Mouse (Mus musculus) heart, embryonic 16.5 days (tissue): Measurements from ENCODE around the gene Rasgrp4. TPM values are rescaled to one million over a fixed set of nuclear protein-coding genes. Genes with fewer than 3 reads are reported as not detected.
"Not testable (repeated sequence)": the region's sequence is repeated elsewhere in the genome, so short reads cannot be mapped to it uniquely, and the experiment has no call there.

Experiments used
- ATAC-seq: fragments of 200-750 bp; cut with Nextera tagmentation; replicated peaks from 2 replicates; pipeline ENCODE4 v1.8.0; 2017; ENCODE audit warnings: moderate number of reproducible peaks; ENCODE audit not compliant: insufficient read depth, low FRiP score; ENCODE audit errors: extremely low read depth
- H3K27ac ChIP-seq: fragments of 300-500 bp; sonication (generic); 2 replicates; pipeline ENCODE4 v1.5.1; 2014; ENCODE audit warnings: mild to moderate bottlenecking, low read length, control low read depth, moderate library complexity
- H3K27me3 ChIP-seq: fragments of 300-500 bp; sonication (generic); 2 replicates; pipeline ENCODE4 v1.6.1; 2014; ENCODE audit warnings: low read length, mixed read lengths; ENCODE audit not compliant: control insufficient read depth, insufficient read depth
- H3K36me3 ChIP-seq: fragments of 300-500 bp; sonication (generic); 2 replicates; pipeline ENCODE4 v1.6.1; 2014; ENCODE audit not compliant: control insufficient read depth, insufficient read depth
- H3K4me1 ChIP-seq: fragments of 300-500 bp; sonication (generic); 2 replicates; pipeline ENCODE4 v1.6.1; 2014; ENCODE audit warnings: low read length, mixed read lengths; ENCODE audit not compliant: control insufficient read depth, insufficient read depth
- H3K4me2 ChIP-seq: fragments of 300-500 bp; sonication (generic); 2 replicates; pipeline ENCODE4 v1.6.1; 2014; ENCODE audit warnings: low read depth, mild to moderate bottlenecking, control low read depth, low read length
- H3K4me3 ChIP-seq: fragments of 300-500 bp; sonication (generic); 2 replicates; pipeline ENCODE4 v1.5.1; 2014; ENCODE audit warnings: mild to moderate bottlenecking, control low read depth, low read length
- H3K9ac ChIP-seq: fragments of 300-500 bp; sonication (generic); 2 replicates; pipeline ENCODE4 v1.6.1; 2014; ENCODE audit warnings: low read length, control low read depth
- H3K9me3 ChIP-seq: fragments of 300-500 bp; sonication (generic); replicated peaks from 2 replicates; pipeline ENCODE4 v1.6.1; 2016; ENCODE audit warnings: low read length; ENCODE audit not compliant: control insufficient read depth
- WGBS: fragments of 180-500 bp; shearing (Covaris S2); extraction: QIAGEN DNeasy Blood & Tissue Kit; methylation state at CpG from one replicate; pipeline ENCODE4 v1.1.7; 2014; 5-methylcytosine and 5-hydroxymethylcytosine counted together
- polyA plus RNA-seq: library from polyadenylated mRNA; unstranded; fragments of >200 nt; fragmentation: Nextera tagmentation; extraction: Ambion mirVana; gene quantifications from 2 replicates; pipeline ENCODE4 v1.2.1, GENCODE M21; 2015

Rasgrp4 gene
- polyA plus RNA-seq, 1 experiment from 2014 or later = 0.38 TPM

DNA sequence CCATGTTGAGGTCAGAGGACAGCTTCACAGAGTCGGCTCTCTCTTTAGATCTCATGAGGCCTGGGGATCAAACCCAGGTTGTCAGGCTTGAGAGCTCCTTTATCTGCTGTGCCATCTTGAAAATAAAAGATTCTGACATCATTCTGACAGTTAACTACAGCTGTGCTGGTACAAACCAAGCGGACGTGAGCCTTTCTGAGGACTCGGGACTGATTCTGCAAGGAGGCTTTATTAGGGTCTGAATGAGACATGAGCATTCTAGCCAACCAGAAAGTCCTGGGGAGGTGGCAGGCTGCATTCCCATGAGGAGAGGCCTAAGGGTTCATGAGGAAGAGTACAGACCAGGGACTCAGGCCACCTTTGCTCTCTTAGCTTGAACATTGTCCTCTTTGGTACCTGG, 46.7 kb downstream of the Rasgrp4 start:
- H3K27me3 ChIP-seq, H3K36me3 ChIP-seq, H3K9me3 ChIP-seq, ATAC-seq, H3K4me3 ChIP-seq, H3K4me2 ChIP-seq, H3K27ac ChIP-seq, H3K9ac ChIP-seq: not testable (repeated sequence)
- peaks cover 12% of the 10 kb centered on the region for H3K4me1 ChIP-seq
- 88% methylated on average over 4 of the region's 4 CpGs for WGBS

DNA sequence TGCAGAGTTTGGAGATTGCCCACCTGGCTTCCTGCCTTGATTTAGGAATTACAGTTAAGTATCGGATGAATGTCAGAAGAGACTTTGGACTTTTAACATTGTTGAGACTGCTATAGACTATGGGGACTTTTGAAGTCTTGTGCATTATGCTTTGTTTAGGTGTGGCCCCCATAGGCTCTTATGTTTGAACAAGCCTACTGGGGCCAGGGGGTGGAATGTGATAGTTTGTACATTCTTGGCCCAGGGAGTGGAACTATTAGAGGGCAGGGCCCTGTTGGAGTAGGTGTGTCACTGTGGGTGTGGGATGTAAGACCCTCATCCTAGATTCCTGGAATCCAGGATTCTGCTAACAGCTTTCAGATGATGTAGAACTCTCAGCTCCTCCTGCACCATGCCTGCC, 59.6 kb downstream of the Rasgrp4 start:
- WGBS = 70% methylated on average over 1 of the region's 1 CpGs
- not testable (repeated sequence) for ATAC-seq

DNA sequence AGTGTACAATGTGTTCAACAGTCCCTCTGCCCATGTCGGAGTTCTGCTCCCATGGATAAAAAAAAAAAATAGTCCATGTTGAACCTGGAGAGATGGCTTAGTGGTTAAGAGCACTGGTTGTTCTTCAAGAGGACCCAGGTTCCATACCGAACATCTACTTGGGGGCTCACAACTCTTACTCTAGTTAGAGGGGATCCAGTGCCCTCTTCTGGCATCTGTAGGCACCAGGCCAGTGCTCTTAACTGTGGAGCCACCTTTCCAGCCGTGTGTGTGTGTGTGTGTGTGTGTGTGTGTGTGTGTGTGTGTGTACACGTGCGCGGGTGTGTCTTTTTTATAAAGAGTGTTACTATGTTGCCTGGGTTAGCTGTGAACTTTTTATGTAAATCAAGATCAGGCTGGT, 67.9 kb downstream of the Rasgrp4 start:
- Histone ChIP-seq H3K27ac (no peak overlapping the region), H3K9me3 (no peaks in the 10 kb centered on the region), H3K4me2 (no peak overlapping the region), H3K36me3 (no peaks in the 10 kb centered on the region), H3K4me1 (no peaks in the 10 kb centered on the region), H3K4me3 (no peak overlapping the region), H3K9ac (no peak overlapping the region), H3K27me3 (no peaks in the 10 kb centered on the region)
- ATAC-seq = no peak
- WGBS = 81% methylated on average over 6 of the region's 6 CpGs

More for the DNA sequence above, 59.6 kb downstream of the Rasgrp4 start:
- H3K9ac ChIP-seq, H3K36me3 ChIP-seq, H3K9me3 ChIP-seq, H3K4me1 ChIP-seq, H3K27me3 ChIP-seq, H3K27ac ChIP-seq, H3K4me3 ChIP-seq, H3K4me2 ChIP-seq: not testable (repeated sequence)

Other genes starting within 250 kb of the Rasgrp4 start
- gene Actn4, start 172.5 kb upstream of the Rasgrp4 start, polyA plus RNA-seq = 260 and 301 TPM in 2 replicates
- gene Eif3k, start 153.0 kb upstream of the Rasgrp4 start, polyA plus RNA-seq = 262 and 283 TPM in 2 replicates
- gene Map4k1, start 152.8 kb upstream of the Rasgrp4 start, polyA plus RNA-seq = 6.0 and 12.2 TPM in 2 replicates
- 0.22 and 0.29 TPM in 2 replicates for gene Ryr1, start 9.7 kb upstream of the Rasgrp4 start, polyA plus RNA-seq
- 17.3 and 18.8 TPM in 2 replicates for gene Fam98c, start 21.4 kb downstream of the Rasgrp4 start, polyA plus RNA-seq
- 0.14 and 0.59 TPM in 2 replicates for gene Ggn, start 35.4 kb downstream of the Rasgrp4 start, polyA plus RNA-seq
- 1.2 and 2.0 TPM in 2 replicates for gene Spred3, start 35.6 kb downstream of the Rasgrp4 start, polyA plus RNA-seq
- gene Psmd8, start 45.9 kb downstream of the Rasgrp4 start, polyA plus RNA-seq = 218 and 225 TPM in 2 replicates
- gene Catsperg1, start 79.2 kb downstream of the Rasgrp4 start, polyA plus RNA-seq = 0.09 and 0.45 TPM in 2 replicates
- 2.1 TPM in 2 replicates for gene Kcnk6, start 97.7 kb downstream of the Rasgrp4 start, polyA plus RNA-seq
- 116 and 125 TPM in 2 replicates for gene Yif1b, start 103.5 kb downstream of the Rasgrp4 start, polyA plus RNA-seq
- gene 2200002D01Rik, start 113.6 kb downstream of the Rasgrp4 start, polyA plus RNA-seq = 7.6 and 10.3 TPM in 2 replicates
- 114 and 116 TPM in 2 replicates for gene Spint2, start 147.1 kb downstream of the Rasgrp4 start, polyA plus RNA-seq
- gene Ppp1r14a, start 154.5 kb downstream of the Rasgrp4 start, polyA plus RNA-seq = 14.2 and 25.4 TPM in 2 replicates
- 2.0 and 3.0 TPM in 2 replicates for gene Dpf1, start 169.1 kb downstream of the Rasgrp4 start, polyA plus RNA-seq